Mouse (Mus musculus) ovary, postnatal 10 days (tissue): ENCODE results near the gene Olfr615.
"Not testable (repeated sequence)": the region's sequence is repeated elsewhere in the genome, so short reads cannot be mapped to it uniquely, and the experiment has no call there.

Experiments used
- DNase-seq: peaks from one replicate; pipeline ENCODE4 v3.0.0; 2022; ENCODE audit warnings: low spot score

The Olfr615 gene

GRCm38 (mm10) chr7:103555779-103556178 lies at the start of gene Olfr615:
Olfr615 (plus strand) TSS chr7:103556079.
- DNase-seq: no peak

DNA sequence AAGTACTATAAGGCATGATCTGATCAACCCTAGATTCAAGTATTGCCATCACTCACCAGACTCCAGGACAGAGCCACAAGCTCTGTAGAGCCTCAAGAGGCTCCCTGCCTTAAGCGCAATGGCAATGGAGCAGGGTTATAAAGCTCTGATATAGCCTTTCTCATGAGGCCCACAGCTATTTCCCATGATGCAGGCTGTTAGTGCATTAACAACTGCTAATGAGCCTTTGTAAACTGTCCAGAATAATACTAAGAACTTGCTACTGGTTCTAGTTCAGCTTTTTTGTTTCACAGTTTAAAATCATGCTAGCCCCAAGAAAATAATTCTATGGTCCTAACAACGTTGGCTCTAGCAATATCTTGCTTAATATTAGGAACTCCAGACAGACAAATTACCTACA lies 43.9 kb upstream of the Olfr615 start, which contains the start of gene Olfr610:
Gene Olfr610, minus strand, starts transcription at position 101 of the 400 bp plus-strand sequence.
- no peak for DNase-seq

GRCm38 (mm10) chr7:103520746-103521145 lies 35.1 kb upstream of the Olfr615 start, which contains the start of gene Olfr611:
Olfr611 (minus strand) TSS chr7:103520846.
- not testable (repeated sequence) for DNase-seq

DNA sequence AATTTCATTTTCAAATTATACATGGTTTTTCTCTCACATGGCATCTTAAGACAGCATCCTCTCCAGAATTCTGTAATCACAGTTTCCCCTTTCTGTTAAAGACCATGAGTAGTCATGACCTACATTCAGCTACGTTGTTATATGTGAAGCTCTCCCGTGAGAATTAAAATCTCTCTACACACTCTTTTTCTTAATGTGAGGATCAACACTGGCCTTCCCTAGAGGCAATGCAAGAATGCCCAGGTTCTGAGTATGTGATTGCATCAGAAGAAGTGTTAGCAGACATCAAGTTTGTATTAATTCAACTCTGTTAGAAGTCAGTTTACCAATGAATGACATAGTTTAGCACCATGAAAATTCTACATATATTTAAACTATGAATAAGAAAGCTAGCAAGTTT lies 13.3 kb upstream of the Olfr615 start, which contains the start of gene Olfr612:
Gene Olfr612, minus strand, starts transcription at position 101 of the 400 bp plus-strand sequence.
- DNase-seq: not testable (repeated sequence)

DNA sequence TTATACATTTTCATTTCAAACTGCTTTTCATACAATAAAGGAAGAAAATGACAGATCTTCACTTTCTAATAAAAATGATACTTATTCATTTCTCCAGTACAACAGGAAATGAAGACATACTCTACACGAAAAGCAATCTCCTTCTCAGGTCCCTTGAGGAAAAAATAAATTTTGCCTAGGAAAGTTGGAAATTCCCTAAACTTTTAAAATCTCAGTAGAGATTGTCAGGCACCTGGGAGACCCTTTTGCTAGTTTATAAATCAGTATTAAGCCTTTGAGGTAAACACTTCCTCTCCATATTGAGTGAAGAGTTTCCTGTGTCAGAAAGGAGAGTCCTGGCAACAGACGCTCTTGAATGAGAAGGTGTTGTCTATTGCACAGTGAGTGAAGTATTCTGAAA lies 8.1 kb upstream of the Olfr615 start, which contains the start of gene Olfr613:
Gene Olfr613, plus strand, starts transcription at position 301 of the 400 bp plus-strand sequence.
- DNase-seq: no peak

GRCm38 (mm10) chr7:103569043-103569442 lies 13.2 kb downstream of the Olfr615 start, which contains the start of gene Olfr616:
Olfr616 (minus strand) TSS chr7:103569143.
- DNase-seq: no peak

GRCm38 (mm10) chr7:103572761-103573160 lies 16.9 kb downstream of the Olfr615 start, which contains the start of gene Olfr617:
Olfr617 (plus strand) TSS chr7:103573061.
- no peak for DNase-seq

DNA sequence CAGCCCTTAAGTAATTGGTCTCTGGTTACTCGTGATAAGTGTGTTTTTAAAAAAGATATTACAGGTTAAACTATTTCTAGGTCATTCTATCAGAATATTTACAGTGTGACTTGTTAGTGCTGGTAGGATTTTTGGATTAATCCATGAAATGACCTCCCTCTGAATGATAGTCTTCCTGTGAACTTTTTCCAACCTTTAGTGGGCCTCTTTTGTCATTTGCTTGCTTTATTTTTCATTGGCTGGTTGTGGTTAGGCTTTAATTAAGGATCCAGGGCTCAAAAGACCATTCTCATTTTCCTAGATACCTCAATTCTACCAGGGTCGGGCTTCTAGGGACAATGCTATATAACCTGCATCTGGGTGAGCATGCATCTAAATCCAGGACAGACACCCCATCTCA lies 33.9 kb downstream of the Olfr615 start, which contains the start of gene Olfr618:
Gene Olfr618, plus strand, starts transcription at position 301 of the 400 bp plus-strand sequence.
- no peak for DNase-seq

DNA sequence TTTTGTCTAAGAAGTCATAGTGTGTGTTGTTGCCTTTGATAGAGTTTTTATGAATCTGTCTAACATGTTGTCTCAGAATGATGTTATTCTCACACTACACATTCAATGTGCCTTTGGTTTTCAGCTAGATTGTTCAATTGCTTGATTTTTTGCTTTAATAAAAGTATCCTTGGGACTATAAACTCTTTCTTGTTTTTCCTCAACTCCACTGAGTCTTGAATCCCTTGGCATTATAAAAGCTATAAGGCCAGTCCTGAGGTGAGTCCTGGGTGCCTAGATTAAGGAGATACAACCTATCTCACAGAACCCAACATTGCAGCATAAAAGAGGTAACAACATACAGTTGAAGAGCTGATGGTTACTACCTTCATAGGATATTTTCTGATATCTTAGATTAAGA lies 44.4 kb downstream of the Olfr615 start, which contains the start of gene Olfr619:
Gene Olfr619, plus strand, starts transcription at position 301 of the 400 bp plus-strand sequence.
- no peak for DNase-seq

- no peak for DNase-seq
Observed at GRCm38 (mm10) chr7:103607425-103607824, 51.5 kb downstream of the Olfr615 start.

DNA sequence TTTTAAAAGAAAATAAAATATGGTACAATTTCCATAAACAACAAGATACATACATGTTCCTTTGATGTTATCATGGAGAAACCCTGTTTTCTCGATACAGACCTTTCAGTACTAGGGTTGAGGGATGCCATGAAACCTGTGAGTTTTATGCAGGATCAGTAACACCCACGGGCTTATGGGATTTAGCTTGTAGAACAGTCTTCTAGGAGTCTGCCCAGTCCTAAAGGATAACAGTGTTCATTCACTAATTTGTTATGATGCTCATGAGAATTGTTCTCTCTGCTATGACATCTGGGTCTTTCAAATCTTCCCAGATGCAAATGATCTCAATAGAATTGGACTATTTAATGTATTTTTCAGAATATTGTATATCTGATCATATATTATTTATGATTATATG lies 56.6 kb downstream of the Olfr615 start, which contains the start of gene Olfr620:
Gene Olfr620, minus strand, starts transcription at position 101 of the 400 bp plus-strand sequence.
- no peak for DNase-seq
